Mouse (Mus musculus) MEL (cell line): ENCODE data around the gene Ccdc86. TPM values are rescaled to one million over a fixed set of nuclear protein-coding genes. Genes with fewer than 3 reads are reported as not detected.

Experiments
- DNase-seq: peaks from one replicate; pipeline ENCODE4 v3.0.0; 2011; ENCODE audit warnings: low read depth, low spot score
- H3K27ac ChIP-seq: 2 replicates; pipeline ENCODE4 v1.5.1; 2012; ENCODE audit warnings: low read depth, mild to moderate bottlenecking, control low read depth, low read length, moderate library complexity; ENCODE audit not compliant: control insufficient read depth
- H3K27me3 ChIP-seq, 2 experiments: fragments of 150-350 bp in 1 of 2; sonication (generic) in 1 of 2; 2 replicates each; pipeline ENCODE4 v1.6.1; 2012; ENCODE audit warnings: low read length in 2 of 2, mild to moderate bottlenecking in 2 of 2, improper control_type of control experiment in 1 of 2, moderate library complexity in 1 of 2; ENCODE audit not compliant: insufficient read depth in 2 of 2, control insufficient read depth in 1 of 2
- H3K36me3 ChIP-seq, 2 experiments: 2 replicates each; pipeline ENCODE4 v1.6.1; 2012 to 2014; ENCODE audit warnings: low read length in 2 of 2, improper control_type of control experiment in 1 of 2, inconsistent platforms in 1 of 2, mild to moderate bottlenecking in 1 of 2; ENCODE audit not compliant: insufficient read depth in 2 of 2, control insufficient read depth in 1 of 2
- H3K4me1 ChIP-seq, 2 experiments: fragments of 150-350 bp in 1 of 2; sonication (generic) in 1 of 2; 2 replicates each; pipeline ENCODE4 v1.6.1; 2012; ENCODE audit warnings: low read length in 2 of 2, improper control_type of control experiment in 1 of 2, mild to moderate bottlenecking in 1 of 2; ENCODE audit not compliant: insufficient read depth in 2 of 2, control insufficient read depth in 1 of 2
- H3K4me3 ChIP-seq, 2 experiments: fragments of 150-350 bp in 1 of 2; sonication (generic) in 1 of 2; 2 replicates each; pipeline ENCODE4 v1.5.1; 2012; ENCODE audit warnings: low read depth in 2 of 2, low read length in 2 of 2, mild to moderate bottlenecking in 2 of 2, moderate library complexity in 2 of 2, control low read depth in 1 of 2, improper control_type of control experiment in 1 of 2; ENCODE audit not compliant: control insufficient read depth in 1 of 2, insufficient read depth in 1 of 2
- H3K79me2 ChIP-seq: 2 replicates; pipeline ENCODE4 v1.6.1; 2012; ENCODE audit warnings: mild to moderate bottlenecking, low read length, moderate library complexity; ENCODE audit not compliant: control insufficient read depth, poor library complexity, insufficient read depth
- H3K9ac ChIP-seq: 2 replicates; pipeline ENCODE4 v1.6.1; 2012; ENCODE audit warnings: low read depth, mild to moderate bottlenecking, control low read depth, low read length, moderate library complexity; ENCODE audit not compliant: control insufficient read depth, poor library complexity, severe bottlenecking
- H3K9me3 ChIP-seq: fragments of 150-350 bp; sonication (generic); replicated peaks from 2 replicates; pipeline ENCODE4 v1.6.1; 2012; ENCODE audit warnings: mild to moderate bottlenecking, low read length, improper control_type of control experiment, moderate library complexity; ENCODE audit not compliant: insufficient read depth
- BHLHE40 ChIP-seq: IDR thresholded peaks from 2 replicates; pipeline ENCODE4 v1.6.1; 2012; ENCODE audit warnings: low read depth, mild to moderate bottlenecking, inconsistent platforms, low read length, improper control_type of control experiment, borderline replicate concordance
- CHD1 ChIP-seq: IDR thresholded peaks from 2 replicates; pipeline ENCODE4 v1.6.1; 2012; ENCODE audit warnings: low read depth, mild to moderate bottlenecking, inconsistent platforms, low read length, improper control_type of control experiment
- E2F4 ChIP-seq: IDR thresholded peaks from 2 replicates; pipeline ENCODE4 v1.6.1; 2011; ENCODE audit warnings: low read depth, low read length, improper control_type of control experiment, borderline replicate concordance
- EP300 ChIP-seq, 2 experiments: IDR thresholded peaks; 2 replicates each; pipeline ENCODE4 v1.6.1; 2011; ENCODE audit warnings: improper control_type of control experiment in 2 of 2, low read length in 2 of 2, low read depth in 1 of 2, mild to moderate bottlenecking in 1 of 2
- GATA1 ChIP-seq: IDR thresholded peaks from 2 replicates; pipeline ENCODE4 v1.6.1; 2011; ENCODE audit warnings: low read depth, low read length, improper control_type of control experiment
- JUND ChIP-seq: IDR thresholded peaks from 2 replicates; pipeline ENCODE4 v1.6.1; 2011; ENCODE audit warnings: low read depth, mild to moderate bottlenecking, improper control_type of control experiment, low read length
- MAX ChIP-seq: IDR thresholded peaks from 2 replicates; pipeline ENCODE4 v1.6.1; 2011; ENCODE audit warnings: low read length, improper control_type of control experiment
- MEF2A ChIP-seq: IDR thresholded peaks from 2 replicates; pipeline ENCODE4 v1.6.1; 2014; ENCODE audit warnings: low read depth, mild to moderate bottlenecking, inconsistent platforms, low read length, improper control_type of control experiment; ENCODE audit not compliant: poor library complexity, insufficient replicate concordance, severe bottlenecking; ENCODE audit errors: extremely low read depth
- MYC ChIP-seq: IDR thresholded peaks from 2 replicates; pipeline ENCODE4 v1.6.1; 2011; ENCODE audit warnings: low read depth, mild to moderate bottlenecking, low read length, improper control_type of control experiment, moderate library complexity
- NELFE ChIP-seq: IDR thresholded peaks from 2 replicates; pipeline ENCODE4 v1.6.1; 2011; ENCODE audit warnings: low read depth, low read length, improper control_type of control experiment
- POLR2AphosphoS2 ChIP-seq: IDR thresholded peaks from 2 replicates; pipeline ENCODE4 v1.6.1; 2011; ENCODE audit warnings: low read length, improper control_type of control experiment
- POLR2AphosphoS5 ChIP-seq: IDR thresholded peaks from 2 replicates; pipeline ENCODE4 v1.6.1; 2012; ENCODE audit warnings: low read depth, borderline replicate concordance, mild to moderate bottlenecking, inconsistent platforms, low read length, moderate library complexity, mixed read lengths
- RAD21 ChIP-seq: IDR thresholded peaks from 2 replicates; pipeline ENCODE4 v1.6.1; 2011; ENCODE audit warnings: mild to moderate bottlenecking, low read depth, low read length, improper control_type of control experiment
- RCOR1 ChIP-seq: IDR thresholded peaks from 2 replicates; pipeline ENCODE4 v1.6.1; 2012; ENCODE audit warnings: low read depth, mild to moderate bottlenecking, inconsistent platforms, low read length, improper control_type of control experiment
- SIN3A ChIP-seq: IDR thresholded peaks from 2 replicates; pipeline ENCODE4 v1.6.1; 2012; ENCODE audit warnings: low read length, improper control_type of control experiment, inconsistent platforms
- TCF12 ChIP-seq: IDR thresholded peaks from 2 replicates; pipeline ENCODE4 v1.6.1; 2014; ENCODE audit warnings: low read depth, mild to moderate bottlenecking, inconsistent platforms, low read length, improper control_type of control experiment, moderate library complexity
- UBTF ChIP-seq: IDR thresholded peaks from 2 replicates; pipeline ENCODE4 v1.6.1; 2012; ENCODE audit warnings: low read depth, mild to moderate bottlenecking, inconsistent platforms, low read length, improper control_type of control experiment, moderate library complexity, borderline replicate concordance; ENCODE audit not compliant: insufficient read depth
- USF1 ChIP-seq: IDR thresholded peaks from 2 replicates; pipeline ENCODE4 v1.6.1; 2014; ENCODE audit warnings: low read depth, mild to moderate bottlenecking, inconsistent platforms, low read length, improper control_type of control experiment, moderate library complexity
- USF2 ChIP-seq, 2 experiments: IDR thresholded peaks; 2 replicates each; pipeline ENCODE4 v1.6.1; 2011 to 2012; ENCODE audit warnings: improper control_type of control experiment in 2 of 2, low read length in 2 of 2, borderline replicate concordance in 1 of 2, inconsistent platforms in 1 of 2, low read depth in 1 of 2, mild to moderate bottlenecking in 1 of 2; ENCODE audit not compliant: insufficient read depth in 1 of 2
- ZMIZ1 ChIP-seq: IDR thresholded peaks from 2 replicates; pipeline ENCODE4 v1.6.1; 2012; ENCODE audit warnings: low read depth, mild to moderate bottlenecking, inconsistent platforms, low read length, improper control_type of control experiment, moderate library complexity
- ZNF384 ChIP-seq: IDR thresholded peaks from 2 replicates; pipeline ENCODE4 v1.6.1; 2012; ENCODE audit warnings: low read depth, mild to moderate bottlenecking, inconsistent platforms, low read length, improper control_type of control experiment
- polyA plus RNA-seq, 2 experiments: library from polyadenylated mRNA; stranded (reverse) in 1 of 2; unstranded in 1 of 2; fragments of >175 nt in 1 of 2; fragments of >200 nt in 1 of 2; gene quantifications; 2 replicates each; pipeline versions ENCODE4 v1.2.1 to v1.2.4; 2012; ENCODE audit warnings: low replicate concordance in 2 of 2, low read depth in 1 of 2; ENCODE audit not compliant: insufficient read length in 2 of 2, insufficient read depth in 1 of 2, missing spikeins in 1 of 2
- total RNA-seq: library from RNA; depleted of rRNA; stranded (reverse); fragments of 300-350 nt; gene quantifications from 2 replicates; pipeline ENCODE4 v1.2.3, GENCODE M21; 2012

Gene Ccdc86
- total and polyA plus RNA-seq, 3 experiments: 29.5 to 50.9 TPM; not detected in 1

DNA sequence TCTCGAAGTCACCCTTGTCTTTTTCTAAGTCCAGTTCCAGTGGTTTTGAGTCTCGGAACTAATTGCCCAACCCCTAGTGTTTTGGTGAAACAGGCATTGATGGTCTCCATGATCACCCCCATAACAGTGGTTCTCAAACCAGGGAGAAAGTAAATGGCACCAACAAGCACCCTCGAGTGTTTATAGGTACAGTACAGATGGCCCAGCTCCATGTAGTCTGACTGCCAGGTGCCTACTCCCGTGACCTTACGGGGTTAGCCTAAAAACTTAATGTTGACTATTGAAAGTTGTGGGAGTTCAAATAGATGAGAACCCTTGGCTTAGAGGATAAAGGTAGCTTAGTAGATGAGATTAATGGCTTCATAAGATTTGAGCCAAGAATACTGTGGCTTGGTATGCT is 48.0 kb downstream of the Ccdc86 start:
- Histone ChIP-seq H3K9me3 (no peaks in the 10 kb centered on the region), H3K27me3 (no peaks in the 10 kb centered on the region), H3K9ac (no peak overlapping the region), H3K4me1 (peaks cover 0 to 3% of the 10 kb centered on the region in 2 experiments; a peak in 1 of 4 replicates), H3K4me3 (no peak overlapping the region), H3K79me2 (peaks cover 25% of the 10 kb centered on the region), H3K27ac (no peak overlapping the region), H3K36me3 (peaks cover 10 to 11% of the 10 kb centered on the region in 2 experiments)
- no peak for DNase-seq
- TF ChIP-seq MYC (no peak), MAX (no peak), ZNF384 (no peak), RAD21 (no peak), UBTF (no peak), USF2 (IDR thresholded peaks at IDR 0.05; ENCODE audit: borderline replicate concordance in 1 of 2, insufficient read depth in 1 of 2, low read depth in 1 of 2, low read length in 2 of 2) (no peak), RCOR1 (no peak), JUND (no peak), POLR2AphosphoS5 (no peak), MEF2A (no peak), SIN3A (no peak), CHD1 (no peak), EP300 (IDR thresholded peaks at IDR 0.05; ENCODE audit: low read depth in 1 of 2, low read length in 2 of 2) (no peak), BHLHE40 (no peak)

DNA sequence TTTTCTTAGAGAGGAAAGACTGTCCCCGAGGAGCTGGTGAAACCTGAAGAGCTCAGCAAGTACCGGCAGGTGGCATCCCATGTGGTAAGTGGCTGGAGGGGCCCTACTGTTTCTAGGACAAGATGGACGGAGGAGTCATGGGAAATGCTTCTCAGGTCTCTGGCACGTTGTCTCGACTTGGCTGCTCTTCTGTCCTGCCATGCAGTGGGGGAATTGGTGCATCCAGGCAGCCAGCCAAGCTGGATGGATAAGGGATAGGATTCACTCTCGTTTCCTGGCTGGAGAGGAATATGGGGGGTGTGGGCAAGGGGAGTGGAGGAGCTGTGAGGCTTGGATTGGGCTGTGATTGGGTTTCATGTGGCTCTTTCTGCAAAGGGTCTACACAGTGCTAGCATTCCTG is 48.8 kb downstream of the Ccdc86 start:
- DNase-seq: no peak
- H3K9me3 ChIP-seq: no peaks in the 10 kb centered on the region
- H3K4me3 ChIP-seq: no peak overlapping the region
- H3K27ac ChIP-seq: no peak overlapping the region
- TF ChIP-seq POLR2AphosphoS2 (no peak), GATA1 (no peak), JUND (no peak), ZMIZ1 (no peak), EP300 (IDR thresholded peaks at IDR 0.05; ENCODE audit: low read depth in 1 of 2, low read length in 2 of 2) (no peak), TCF12 (no peak), USF1 (no peak), NELFE (no peak), RAD21 (no peak), BHLHE40 (no peak), E2F4 (no peak)
- peaks cover 33% of the 10 kb centered on the region for H3K79me2 ChIP-seq
- no peak overlapping the region for H3K9ac ChIP-seq
- H3K36me3 ChIP-seq: peaks cover 10 to 11% of the 10 kb centered on the region in 2 experiments
- H3K27me3 ChIP-seq: no peaks in the 10 kb centered on the region
- H3K4me1 ChIP-seq: peaks cover 0 to 3% of the 10 kb centered on the region in 2 experiments; a peak in 1 of 4 replicates
